Mouse (Mus musculus): ENCODE measurements around the gene Usp29. TPM values are rescaled to one million over a fixed set of nuclear protein-coding genes. Genes with fewer than 3 reads are reported as not detected.
A peak's percentile ranks its signal among the peaks of the same experiment; 100 is the strongest.
"Not testable (repeated sequence)": the region's sequence is repeated elsewhere in the genome, so short reads cannot be mapped to it uniquely, and the experiment has no call there.

Usp29 gene
- total RNA-seq, 2 experiments from 2014 or later: 2.8 to 4.0 TPM

GRCm38 (mm10) chr7:6878849-6879248 lies 148.5 kb downstream of the Usp29 start:
- not testable (repeated sequence) for DNase-seq

GRCm38 (mm10) chr7:6879512-6880164 lies 149.3 kb downstream of the Usp29 start:
- DNase-seq: no peak

GRCm38 (mm10) chr7:6880918-6881317 lies 150.5 kb downstream of the Usp29 start:
- not testable (repeated sequence) for DNase-seq

- no peak for DNase-seq
Measured at GRCm38 (mm10) chr7:6881473-6882046, 151.2 kb downstream of the Usp29 start.

- no peak for DNase-seq
Measured at GRCm38 (mm10) chr7:6883376-6884147, 153.2 kb downstream of the Usp29 start.

- DNase-seq: peak; percentile 2
Measured at GRCm38 (mm10) chr7:6885416-6885815, 155.0 kb downstream of the Usp29 start.

GRCm38 (mm10) chr7:6886896-6887295 lies 156.5 kb downstream of the Usp29 start:
- DNase-seq: no peak

GRCm38 (mm10) chr7:6889871-6890270 lies 159.5 kb downstream of the Usp29 start:
- DNase-seq: no peak

- DNase-seq: no peak
Measured at GRCm38 (mm10) chr7:6891206-6891605, 160.8 kb downstream of the Usp29 start.

GRCm38 (mm10) chr7:6897021-6897420 lies 166.6 kb downstream of the Usp29 start:
- not testable (repeated sequence) for DNase-seq

GRCm38 (mm10) chr7:6900672-6901071 lies 170.3 kb downstream of the Usp29 start:
- DNase-seq: no peak

GRCm38 (mm10) chr7:6903489-6903888 lies 173.1 kb downstream of the Usp29 start:
- no peak for DNase-seq

GRCm38 (mm10) chr7:6910527-6910926 lies 180.1 kb downstream of the Usp29 start:
- no peak for DNase-seq

GRCm38 (mm10) chr7:6911731-6912130 lies 181.4 kb downstream of the Usp29 start:
- no peak for DNase-seq

- peak; percentile 33 for DNase-seq
Measured at GRCm38 (mm10) chr7:6913439-6914380, 183.3 kb downstream of the Usp29 start.

- no peak for DNase-seq
Measured at GRCm38 (mm10) chr7:6917126-6917525, 186.7 kb downstream of the Usp29 start.

- peak; percentile 92 for DNase-seq
Measured at GRCm38 (mm10) chr7:6918267-6918666, 187.9 kb downstream of the Usp29 start.

GRCm38 (mm10) chr7:6919131-6919870 lies 188.9 kb downstream of the Usp29 start:
- no peak for DNase-seq

GRCm38 (mm10) chr7:6923515-6923914 lies 193.1 kb downstream of the Usp29 start:
- no peak for DNase-seq

- DNase-seq: no peak
Measured at GRCm38 (mm10) chr7:6925926-6926730, 195.8 kb downstream of the Usp29 start.

GRCm38 (mm10) chr7:6926731-6926995 lies 196.3 kb downstream of the Usp29 start:
- DNase-seq: no peak
